Mouse (Mus musculus): ENCODE measurements around the gene Ubash3b. TPM values are rescaled to one million over a fixed set of nuclear protein-coding genes. Genes with fewer than 3 reads are reported as not detected.

Ubash3b gene
- polyA plus RNA-seq, 1 experiment from 2014 or later, result 13.4 TPM

DNA sequence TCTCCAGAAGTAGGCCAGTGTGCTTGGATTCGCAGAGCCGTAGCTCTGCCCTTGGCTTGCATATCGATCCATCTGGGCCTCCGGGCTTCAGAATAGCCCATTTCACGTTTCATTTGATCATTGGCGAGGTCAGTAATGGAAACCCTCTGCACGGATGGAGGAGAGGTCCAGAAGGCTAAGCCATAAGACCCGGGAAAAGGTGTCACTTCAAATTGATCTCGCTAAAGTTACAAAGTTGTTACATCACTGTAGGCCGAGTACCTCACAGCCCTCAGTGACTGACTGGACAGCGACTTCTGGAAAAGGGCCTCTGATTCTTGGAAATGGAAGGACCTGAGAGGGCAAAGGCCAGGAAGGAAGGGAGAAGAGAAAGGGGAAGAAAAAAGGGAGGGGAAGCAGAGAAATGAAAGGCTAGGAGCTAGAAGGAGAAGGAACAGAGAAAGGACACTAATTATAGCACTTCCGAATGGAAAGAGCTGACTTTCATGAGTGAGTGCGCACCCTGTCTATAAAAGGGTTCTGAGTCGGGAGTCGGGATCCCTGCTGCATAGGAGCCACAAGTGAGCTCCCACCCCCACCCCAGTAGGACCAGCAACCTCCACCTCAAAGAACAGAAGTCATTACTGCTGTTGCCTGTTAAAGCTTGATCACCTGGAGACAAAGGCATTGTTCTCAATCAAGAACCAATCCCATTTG, 3.5 kb downstream of the Ubash3b start:
- peak overlapping the region; percentile 80 for H3K9ac ChIP-seq (ENCODE audit: low read depth, low read length)
- H3K9me3 ChIP-seq (ENCODE audit: control insufficient read depth, low read length), result no peaks in the 10 kb centered on the region
- WGBS, result 23% methylated on average over 15 of the region's 15 CpGs
- H3K4me1 ChIP-seq (replicated peaks; ENCODE audit: control insufficient read depth, insufficient read depth, low read length), result peaks cover 25% of the 10 kb centered on the region
- peak overlapping the region; percentile 88 for H3K4me3 ChIP-seq (ENCODE audit: low read depth, low read length)
- ATAC-seq (replicated peaks; ENCODE audit: low FRiP score) (no peak), DNase-seq (ENCODE audit: low spot score) (no peak)
- H3K4me2 ChIP-seq, result peak overlapping the region; percentile 98
- no peaks in the 10 kb centered on the region; the same call in 1 of the 2 replicates for H3K27me3 ChIP-seq (replicated peaks; ENCODE audit: control insufficient read depth, insufficient read depth, low read length)
- peak overlapping the region; percentile 19; the same call in 1 of the 2 replicates for H3K27ac ChIP-seq (ENCODE audit: low read depth, low read length)
- H3K36me3 ChIP-seq (ENCODE audit: control insufficient read depth, insufficient read depth, low read length), result no peaks in the 10 kb centered on the region

DNA sequence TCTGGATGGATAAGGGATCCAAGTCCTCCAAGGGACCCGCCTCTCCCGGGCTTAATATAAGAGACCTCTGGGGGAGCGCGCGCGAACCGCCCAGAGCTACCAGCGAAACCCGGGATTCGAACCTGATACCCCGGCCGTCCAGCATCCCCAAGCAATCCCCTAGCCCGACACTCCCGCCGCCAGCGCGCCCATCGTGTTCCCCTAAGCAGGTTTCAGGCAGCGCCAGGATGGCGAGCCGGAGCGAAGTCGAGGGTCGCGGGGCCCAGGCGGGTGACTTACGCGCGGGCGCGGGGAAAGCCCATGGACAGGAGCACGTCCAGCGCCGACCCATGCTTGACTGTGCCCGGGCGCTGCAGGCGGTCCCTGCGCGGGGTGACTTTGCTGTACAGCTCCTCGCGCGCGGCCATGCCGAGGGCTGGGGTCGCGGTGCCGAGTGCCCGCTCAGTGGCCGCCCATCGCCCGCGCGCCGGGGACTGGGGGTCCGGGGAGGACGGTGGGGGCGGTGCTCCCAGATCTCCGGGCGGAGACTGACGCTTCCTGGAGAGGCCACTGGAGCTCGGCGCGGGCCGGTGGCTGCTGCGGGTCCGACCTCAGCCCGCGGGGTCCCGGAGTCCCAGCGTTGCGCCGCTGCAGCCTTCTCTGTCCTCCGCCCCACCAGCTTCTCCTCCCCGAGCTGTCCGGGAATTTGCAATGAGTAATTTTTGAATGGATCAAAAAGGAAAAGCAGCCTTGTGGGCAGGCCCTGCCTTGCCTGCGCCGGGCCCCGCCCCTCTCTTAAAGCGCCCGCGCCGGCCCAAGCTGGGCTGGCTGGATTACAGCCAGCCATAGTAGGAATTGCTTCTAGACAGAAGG, 4.3 kb downstream of the Ubash3b start:
- ATAC-seq (replicated peaks; ENCODE audit: low FRiP score) (peak; percentile 84), DNase-seq (ENCODE audit: low spot score) (peak; percentile 84)
- peak overlapping the region; percentile 79 for H3K27ac ChIP-seq (ENCODE audit: low read depth, low read length)
- peak overlapping the region; percentile 98 for H3K4me2 ChIP-seq
- peaks cover 28% of the 10 kb centered on the region for H3K4me1 ChIP-seq (replicated peaks; ENCODE audit: control insufficient read depth, insufficient read depth, low read length)
- peak overlapping the region; percentile 88 for H3K4me3 ChIP-seq (ENCODE audit: low read depth, low read length)
- no peaks in the 10 kb centered on the region for H3K9me3 ChIP-seq (ENCODE audit: control insufficient read depth, low read length)
- H3K27me3 ChIP-seq (replicated peaks; ENCODE audit: control insufficient read depth, insufficient read depth, low read length), result no peaks in the 10 kb centered on the region; the same call in 1 of the 2 replicates
- WGBS, result 1% methylated on average over 81 of the region's 82 CpGs
- H3K9ac ChIP-seq (ENCODE audit: low read depth, low read length), result peak overlapping the region; percentile 80
- no peaks in the 10 kb centered on the region for H3K36me3 ChIP-seq (ENCODE audit: control insufficient read depth, insufficient read depth, low read length)

DNA sequence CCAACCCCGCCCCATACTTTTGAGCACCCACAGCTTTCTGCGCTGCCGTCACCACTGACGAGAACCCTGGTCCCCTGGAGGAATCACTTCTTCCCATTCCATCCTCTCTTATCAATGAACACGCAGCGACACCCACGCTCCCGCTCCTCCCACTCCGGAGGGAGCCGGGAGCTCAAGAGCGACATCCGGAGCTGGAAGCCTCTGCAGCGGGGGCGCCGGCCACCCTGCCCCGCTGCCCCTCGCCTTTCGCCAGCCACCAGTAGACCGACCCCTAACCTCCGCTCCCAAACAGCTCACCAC, 4.8 kb downstream of the Ubash3b start:
- Histone ChIP-seq H3K9ac (ENCODE audit: low read depth, low read length) (peak overlapping the region; percentile 80), H3K9me3 (ENCODE audit: control insufficient read depth, low read length) (no peaks in the 10 kb centered on the region), H3K4me1 (replicated peaks; ENCODE audit: control insufficient read depth, insufficient read depth, low read length) (peaks cover 29% of the 10 kb centered on the region), H3K27ac (ENCODE audit: low read depth, low read length) (peak overlapping the region; percentile 79), H3K4me3 (ENCODE audit: low read depth, low read length) (peak overlapping the region; percentile 88), H3K27me3 (replicated peaks; ENCODE audit: control insufficient read depth, insufficient read depth, low read length) (no peaks in the 10 kb centered on the region; the same call in 1 of the 2 replicates), H3K4me2 (peak overlapping the region; percentile 98), H3K36me3 (ENCODE audit: control insufficient read depth, insufficient read depth, low read length) (no peaks in the 10 kb centered on the region)
- peak; percentile 4; the same call in 1 of the 2 replicates for ATAC-seq (replicated peaks; ENCODE audit: low FRiP score)
- no peak for DNase-seq (ENCODE audit: low spot score)
- WGBS, result under 1% methylated on average over 20 of the region's 20 CpGs

DNA sequence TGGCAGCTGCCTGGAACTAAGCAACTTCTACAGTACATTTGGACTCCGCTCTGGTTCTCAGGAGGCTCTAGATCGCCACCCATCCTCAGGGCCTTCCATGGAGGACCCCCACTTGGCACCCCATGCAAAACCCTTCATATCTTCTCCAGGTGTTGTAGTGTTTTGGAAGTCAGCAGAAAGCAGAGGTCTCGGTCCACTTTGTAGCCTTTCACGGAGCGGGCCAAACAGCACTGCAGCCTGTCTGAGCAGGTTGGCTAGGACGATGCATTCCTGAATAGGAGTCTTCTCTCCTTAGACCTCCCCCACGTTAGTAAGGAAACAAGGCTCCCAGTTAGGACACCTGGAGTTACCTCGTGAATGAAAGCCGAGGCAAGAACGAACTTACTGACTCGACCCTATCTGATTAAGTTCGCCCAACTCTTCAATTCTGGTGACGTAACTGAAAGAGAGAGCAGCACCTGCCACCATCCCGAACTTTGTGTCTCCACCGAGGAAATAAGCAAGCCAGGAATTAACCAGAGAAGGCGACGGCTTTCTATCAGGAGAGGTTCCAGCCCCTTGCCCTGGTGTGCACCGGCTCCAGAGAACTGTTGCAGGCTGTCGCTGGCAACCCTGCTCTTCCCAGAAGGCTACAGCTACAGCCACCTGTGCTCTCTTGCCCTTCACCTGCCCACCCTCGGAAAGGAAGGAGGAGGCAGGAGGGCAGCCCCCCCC, 5.3 kb downstream of the Ubash3b start:
- no peaks in the 10 kb centered on the region; the same call in 1 of the 2 replicates for H3K27me3 ChIP-seq (replicated peaks; ENCODE audit: control insufficient read depth, insufficient read depth, low read length)
- H3K4me3 ChIP-seq (ENCODE audit: low read depth, low read length), result peak overlapping the region; percentile 88
- peaks cover 34% of the 10 kb centered on the region for H3K4me1 ChIP-seq (replicated peaks; ENCODE audit: control insufficient read depth, insufficient read depth, low read length)
- no peak overlapping the region for H3K9ac ChIP-seq (ENCODE audit: low read depth, low read length)
- 21% methylated on average over 20 of the region's 20 CpGs for WGBS
- H3K27ac ChIP-seq (ENCODE audit: low read depth, low read length), result peak overlapping the region; percentile 1; the same call in 1 of the 2 replicates
- DNase-seq (ENCODE audit: low spot score), result peak; percentile 57
- ATAC-seq (replicated peaks; ENCODE audit: low FRiP score), result peak; percentile 26; the same call in 1 of the 2 replicates
- H3K36me3 ChIP-seq (ENCODE audit: control insufficient read depth, insufficient read depth, low read length), result no peaks in the 10 kb centered on the region
- H3K9me3 ChIP-seq (ENCODE audit: control insufficient read depth, low read length), result no peaks in the 10 kb centered on the region
- H3K4me2 ChIP-seq, result peak overlapping the region; percentile 98

DNA sequence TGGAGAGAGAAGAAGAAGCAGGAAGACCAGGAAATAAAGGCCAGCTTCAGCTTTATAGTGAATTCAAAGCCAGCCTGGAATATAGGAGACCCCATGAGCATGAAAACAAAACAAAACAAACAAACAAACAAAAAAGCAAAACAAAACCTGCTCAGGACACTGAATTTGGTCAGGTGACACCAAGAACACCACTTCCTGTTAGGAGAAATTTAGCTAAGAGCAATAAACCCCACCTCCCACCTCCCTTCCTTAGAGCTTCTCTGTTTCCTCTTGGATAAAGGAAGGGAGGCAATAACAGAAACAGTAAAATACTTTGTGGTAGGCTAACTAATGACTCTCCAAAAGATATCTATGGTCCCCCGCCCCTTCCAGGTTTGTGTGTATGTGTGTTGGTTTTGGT, 7.5 kb downstream of the Ubash3b start:
- Histone ChIP-seq H3K4me3 (ENCODE audit: low read depth, low read length) (no peak overlapping the region), H3K4me1 (replicated peaks; ENCODE audit: control insufficient read depth, insufficient read depth, low read length) (peaks cover 50% of the 10 kb centered on the region), H3K9ac (ENCODE audit: low read depth, low read length) (no peak overlapping the region), H3K4me2 (peak overlapping the region; percentile 29; the same call in 1 of the 2 replicates), H3K27ac (ENCODE audit: low read depth, low read length) (no peak overlapping the region), H3K36me3 (ENCODE audit: control insufficient read depth, insufficient read depth, low read length) (no peaks in the 10 kb centered on the region), H3K9me3 (ENCODE audit: control insufficient read depth, low read length) (no peaks in the 10 kb centered on the region), H3K27me3 (replicated peaks; ENCODE audit: control insufficient read depth, insufficient read depth, low read length) (no peaks in the 10 kb centered on the region; the same call in 1 of the 2 replicates)
- DNase-seq (ENCODE audit: low spot score) (no peak), ATAC-seq (replicated peaks; ENCODE audit: low FRiP score) (no peak)
- WGBS, result 69% methylated on average over 1 of the region's 1 CpGs

DNA sequence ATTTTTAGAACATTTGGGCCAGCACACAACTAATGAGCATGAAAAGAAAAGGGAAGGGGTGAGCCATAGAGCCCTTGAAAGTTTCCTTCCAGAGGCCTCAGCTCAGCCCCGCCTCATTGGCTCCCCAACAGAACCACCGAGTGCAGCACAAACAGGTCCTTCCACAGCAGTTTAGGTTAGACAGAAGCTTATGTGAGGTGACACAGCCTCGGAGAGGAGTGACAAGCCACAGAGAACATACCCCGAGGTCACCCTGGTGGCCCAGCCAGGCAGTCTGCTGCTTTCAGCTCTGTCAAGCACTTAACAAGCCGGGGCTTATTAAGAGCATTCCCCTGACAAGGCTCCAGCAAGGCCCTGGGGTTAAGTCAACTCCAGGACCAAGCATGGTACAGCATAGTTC, 8.4 kb downstream of the Ubash3b start:
- Histone ChIP-seq H3K4me2 (peak overlapping the region; percentile 42), H3K27me3 (replicated peaks; ENCODE audit: control insufficient read depth, insufficient read depth, low read length) (no peaks in the 10 kb centered on the region; the same call in 1 of the 2 replicates), H3K27ac (ENCODE audit: low read depth, low read length) (peak overlapping the region; percentile 52; the same call in 1 of the 2 replicates), H3K4me3 (ENCODE audit: low read depth, low read length) (no peak overlapping the region), H3K36me3 (ENCODE audit: control insufficient read depth, insufficient read depth, low read length) (no peaks in the 10 kb centered on the region), H3K9ac (ENCODE audit: low read depth, low read length) (0 out of 2 replicates have a peak overlapping the region, but pooled peaks have one; percentile 34), H3K4me1 (replicated peaks; ENCODE audit: control insufficient read depth, insufficient read depth, low read length) (peaks cover 48% of the 10 kb centered on the region), H3K9me3 (ENCODE audit: control insufficient read depth, low read length) (no peaks in the 10 kb centered on the region)
- DNase-seq (ENCODE audit: low spot score) (no peak), ATAC-seq (replicated peaks; ENCODE audit: low FRiP score) (no peak)
- 31% methylated on average over 5 of the region's 5 CpGs for WGBS

DNA sequence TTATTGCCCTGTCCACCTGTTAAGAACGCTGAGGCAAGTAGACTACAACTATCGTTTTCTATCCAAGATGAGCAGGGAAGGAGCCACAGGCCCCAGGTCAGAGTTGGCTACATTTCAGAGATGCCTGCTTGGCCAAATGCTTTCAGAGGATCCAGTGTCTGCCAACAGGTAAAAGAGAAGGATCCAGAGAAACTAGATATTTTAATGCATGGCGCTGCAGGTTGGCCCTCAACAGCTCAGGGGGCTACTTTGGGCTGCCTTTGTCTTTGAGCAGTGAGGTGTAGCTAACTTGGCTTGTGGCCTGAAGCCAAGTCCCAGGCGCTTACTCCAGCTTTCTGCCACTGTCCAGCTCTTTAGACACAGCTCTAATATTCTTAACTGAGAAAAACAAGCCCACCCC, 10.0 kb downstream of the Ubash3b start:
- Histone ChIP-seq H3K9ac (ENCODE audit: low read depth, low read length) (no peak overlapping the region), H3K9me3 (ENCODE audit: control insufficient read depth, low read length) (no peaks in the 10 kb centered on the region), H3K27ac (ENCODE audit: low read depth, low read length) (0 out of 2 replicates have a peak overlapping the region, but pooled peaks have one; percentile 14), H3K4me1 (replicated peaks; ENCODE audit: control insufficient read depth, insufficient read depth, low read length) (peaks cover 48% of the 10 kb centered on the region), H3K27me3 (replicated peaks; ENCODE audit: control insufficient read depth, insufficient read depth, low read length) (no peaks in the 10 kb centered on the region; the same call in 1 of the 2 replicates), H3K4me2 (0 out of 2 replicates have a peak overlapping the region, but pooled peaks have one; percentile 10), H3K4me3 (ENCODE audit: low read depth, low read length) (no peak overlapping the region), H3K36me3 (ENCODE audit: control insufficient read depth, insufficient read depth, low read length) (no peaks in the 10 kb centered on the region; the same call in 1 of the 2 replicates)
- ATAC-seq (replicated peaks; ENCODE audit: low FRiP score) (no peak), DNase-seq (ENCODE audit: low spot score) (no peak)
- WGBS, result 83% methylated on average over 4 of the region's 4 CpGs

DNA sequence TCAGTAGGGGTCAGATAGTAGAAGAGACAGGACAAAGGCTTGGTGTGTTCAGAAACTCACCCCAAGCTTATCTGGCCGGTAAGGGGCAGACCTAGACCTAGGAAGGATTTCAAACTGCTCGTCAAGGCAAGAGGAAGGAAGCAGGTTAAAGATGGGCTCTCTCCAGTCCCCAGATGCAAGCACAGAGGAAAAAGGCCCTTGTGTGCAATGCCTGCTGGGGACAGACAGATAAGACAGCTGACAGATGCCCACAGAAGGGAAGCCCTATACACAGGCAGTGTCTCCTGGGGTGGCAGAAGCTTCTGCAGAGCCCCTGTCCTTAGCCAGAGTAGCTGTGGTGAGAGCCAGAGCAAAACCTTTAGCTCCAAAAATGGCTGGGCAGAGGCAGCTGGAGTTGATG, 11.6 kb downstream of the Ubash3b start:
- ATAC-seq (replicated peaks; ENCODE audit: low FRiP score), result peak; percentile 88
- H3K36me3 ChIP-seq (ENCODE audit: control insufficient read depth, insufficient read depth, low read length), result no peaks in the 10 kb centered on the region; the same call in 1 of the 2 replicates
- H3K4me3 ChIP-seq (ENCODE audit: low read depth, low read length), result no peak overlapping the region
- no peak for DNase-seq (ENCODE audit: low spot score)
- no peaks in the 10 kb centered on the region for H3K27me3 ChIP-seq (replicated peaks; ENCODE audit: control insufficient read depth, insufficient read depth, low read length)
- H3K4me2 ChIP-seq, result peak overlapping the region; percentile 17
- H3K4me1 ChIP-seq (replicated peaks; ENCODE audit: control insufficient read depth, insufficient read depth, low read length), result peaks cover 41% of the 10 kb centered on the region
- H3K9me3 ChIP-seq (ENCODE audit: control insufficient read depth, low read length), result no peaks in the 10 kb centered on the region
- H3K9ac ChIP-seq (ENCODE audit: low read depth, low read length), result peak overlapping the region; percentile 12; the same call in 1 of the 2 replicates
- 0 out of 2 replicates have a peak overlapping the region, but pooled peaks have one; percentile 5 for H3K27ac ChIP-seq (ENCODE audit: low read depth, low read length)
- WGBS, result 21% methylated on average over 2 of the region's 2 CpGs
